Mouse (Mus musculus) retina, embryonic 14.5 days (tissue): ENCODE data around the gene Nup210l.

Experiments
- DNase-seq: peaks from one replicate; pipeline ENCODE4 v3.0.0-alpha.2; 2015; ENCODE audit warnings: low spot score

Nup210l gene

GRCm38 (mm10) chr3:90256731-90257530 is 153.0 kb downstream of the Nup210l start:
- no peak for DNase-seq

- no peak for DNase-seq
These were observed 154.6 kb downstream of the Nup210l start for GRCm38 (mm10) chr3:90258521-90258920.
